Mouse (Mus musculus) neural tube, embryonic 11.5 days (tissue): ENCODE results near the gene Exoc7. TPM values are rescaled to one million over a fixed set of nuclear protein-coding genes. Genes with fewer than 3 reads are reported as not detected.

Experiments used
- ATAC-seq: fragments of 200-750 bp; cut with Nextera tagmentation; 2 replicates; pipeline ENCODE4 v1.8.0; 2017; ENCODE audit warnings: moderate number of reproducible peaks, mild to moderate bottlenecking, moderate TSS enrichment, moderate library complexity; ENCODE audit not compliant: insufficient read depth, low FRiP score, low TSS enrichment
- DNase-seq: peaks from one replicate; pipeline ENCODE4 v3.0.0-alpha.2; 2015; ENCODE audit warnings: low spot score
- H3K27ac ChIP-seq: fragments of 300-500 bp; sonication (generic); 2 replicates; pipeline ENCODE4 v1.5.1; 2014; ENCODE audit warnings: low read depth, mild to moderate bottlenecking, low read length
- H3K27me3 ChIP-seq: fragments of 300-500 bp; sonication (generic); 2 replicates; pipeline ENCODE4 v1.6.1; 2014; ENCODE audit warnings: mild to moderate bottlenecking, low read length, mixed read lengths; ENCODE audit not compliant: control insufficient read depth, insufficient read depth
- H3K36me3 ChIP-seq: fragments of 300-500 bp; sonication (generic); 2 replicates; pipeline ENCODE4 v1.6.1; 2014; ENCODE audit warnings: mild to moderate bottlenecking, low read length, moderate library complexity, mixed read lengths; ENCODE audit not compliant: control insufficient read depth, insufficient read depth
- H3K4me1 ChIP-seq: fragments of 300-500 bp; sonication (generic); 2 replicates; pipeline ENCODE4 v1.6.1; 2014; ENCODE audit warnings: low read length, mixed read lengths; ENCODE audit not compliant: control insufficient read depth, insufficient read depth
- H3K4me2 ChIP-seq: fragments of 300-500 bp; sonication (generic); 2 replicates; pipeline ENCODE4 v1.6.1; 2014; ENCODE audit warnings: low read depth, mild to moderate bottlenecking, moderate library complexity
- H3K4me3 ChIP-seq: fragments of 300-500 bp; sonication (generic); 2 replicates; pipeline ENCODE4 v1.5.1; 2014; ENCODE audit warnings: low read depth, low read length
- H3K9ac ChIP-seq: fragments of 300-500 bp; sonication (generic); 2 replicates; pipeline ENCODE4 v1.6.1; 2014; ENCODE audit warnings: mild to moderate bottlenecking, low read length
- H3K9me3 ChIP-seq: fragments of 300-500 bp; sonication (generic); 2 replicates; pipeline ENCODE4 v1.6.1; 2016; ENCODE audit warnings: low read length; ENCODE audit not compliant: control insufficient read depth
- WGBS: fragments of 180-500 bp; shearing (Covaris S2); extraction: QIAGEN DNeasy Blood & Tissue Kit; methylation state at CpG from one replicate; pipeline ENCODE4 v1.1.7; 2014; 5-methylcytosine and 5-hydroxymethylcytosine counted together
- polyA plus RNA-seq: library from polyadenylated mRNA; unstranded; fragments of >200 nt; fragmentation: Nextera tagmentation; extraction: Ambion mirVana; gene quantifications from 2 replicates; pipeline ENCODE4 v1.2.1, GENCODE M21; 2014

Gene Exoc7
- polyA plus RNA-seq, result 74.3 and 75.5 TPM in 2 replicates

DNA sequence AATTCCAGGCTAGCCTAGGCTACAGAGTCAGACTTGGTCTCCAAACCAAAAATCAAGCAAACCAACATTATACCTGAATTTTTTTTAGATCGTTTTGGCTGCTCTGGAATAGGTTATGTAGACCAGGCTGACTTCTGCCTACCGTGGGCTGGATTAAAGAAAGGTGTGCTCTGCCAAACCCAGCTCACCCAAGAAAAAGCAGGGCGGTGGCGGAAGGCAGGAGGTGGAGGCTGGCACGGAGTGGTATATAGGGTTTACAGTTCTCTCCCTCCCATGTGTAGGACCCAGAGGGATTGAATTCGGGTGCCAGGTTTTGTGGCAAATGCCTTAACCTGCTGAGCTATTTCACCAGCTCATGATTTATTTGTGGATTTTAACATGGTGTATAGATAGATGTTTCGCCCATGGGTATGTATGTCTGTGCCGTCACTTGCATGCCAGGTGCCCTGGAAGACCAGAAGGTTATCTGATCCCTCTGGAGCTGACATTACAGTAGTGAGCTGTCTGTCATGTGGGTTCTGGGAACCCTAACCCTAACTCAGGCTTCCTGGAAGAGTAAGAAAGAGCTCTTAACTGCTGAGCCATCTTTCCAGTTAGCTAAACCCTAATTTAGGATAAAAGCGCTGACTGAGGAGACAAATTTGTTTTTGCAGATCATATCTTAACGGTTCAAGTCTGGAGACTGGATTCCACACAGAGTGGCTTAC, at the start of gene Exoc7:
TSS of gene Exoc7 (minus strand) at position 215 of the 707 bp plus-strand sequence.
- no peak for DNase-seq
- Histone ChIP-seq H3K4me2 (peak within 1 kb of the TSS; percentile 56), H3K4me1 (peaks cover 4% of the 10 kb centered on the region), H3K27me3 (no peaks in the 10 kb centered on the region), H3K9ac (peak within 1 kb of the TSS; percentile 55), H3K27ac (no peak within 1 kb of the TSS), H3K36me3 (peaks cover 6% of the 10 kb centered on the region), H3K4me3 (peak within 1 kb of the TSS; percentile 47), H3K9me3 (no peaks in the 10 kb centered on the region)
- WGBS, result 88% methylated on average over 10 of the region's 10 CpGs
- no peak for ATAC-seq

DNA sequence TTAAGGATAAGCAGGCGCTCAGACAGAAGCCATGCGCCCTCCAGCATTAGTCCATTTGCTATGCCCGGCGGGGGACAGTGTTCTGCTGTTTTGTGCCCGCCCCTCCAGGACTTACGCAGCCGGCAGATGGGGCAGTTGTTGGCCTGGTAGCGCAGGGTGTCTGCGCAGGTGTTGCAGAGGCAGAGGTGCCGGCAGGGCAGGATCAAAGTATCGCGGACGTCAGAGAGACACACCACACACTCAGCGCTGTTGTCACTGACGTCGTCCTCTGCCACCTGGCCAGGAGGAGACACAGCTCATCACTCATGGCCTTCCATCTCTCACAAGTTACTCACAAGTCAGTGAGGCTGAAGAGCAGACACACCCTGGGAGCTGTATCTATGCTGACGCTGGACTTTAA, 47.5 kb upstream of the Exoc7 start:
- H3K4me2 ChIP-seq, result no peak overlapping the region
- H3K36me3 ChIP-seq, result peaks cover 6% of the 10 kb centered on the region
- no peaks in the 10 kb centered on the region for H3K4me1 ChIP-seq
- no peaks in the 10 kb centered on the region for H3K27me3 ChIP-seq
- no peaks in the 10 kb centered on the region for H3K9me3 ChIP-seq
- 44% methylated on average over 17 of the region's 17 CpGs for WGBS
- no peak overlapping the region for H3K27ac ChIP-seq
- ATAC-seq (no peak), DNase-seq (no peak)
- H3K9ac ChIP-seq, result no peak overlapping the region
- no peak overlapping the region for H3K4me3 ChIP-seq

DNA sequence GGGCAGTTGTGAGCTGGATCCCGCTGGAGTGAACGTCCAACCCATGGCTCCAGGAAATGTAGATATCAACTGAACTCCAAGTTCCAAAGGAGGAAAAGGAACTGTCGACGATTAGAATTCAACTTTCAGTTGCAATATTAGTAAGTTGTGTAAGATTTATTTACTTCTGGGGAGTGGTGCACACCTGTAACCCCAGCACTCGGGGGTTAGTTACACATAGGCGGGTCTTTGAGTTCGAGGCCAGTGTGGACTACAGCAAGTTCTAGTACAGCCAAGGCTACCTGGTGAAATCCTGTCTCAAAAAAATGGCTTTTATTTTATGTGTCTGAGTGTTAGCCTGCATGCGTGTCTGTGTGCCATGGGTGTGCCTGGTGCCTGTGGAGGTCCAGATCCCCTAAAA, 46.5 kb upstream of the Exoc7 start:
- no peak for ATAC-seq
- Histone ChIP-seq H3K9me3 (no peaks in the 10 kb centered on the region), H3K27me3 (no peaks in the 10 kb centered on the region), H3K4me2 (no peak overlapping the region), H3K36me3 (peaks cover 6% of the 10 kb centered on the region; the same call in 1 of the 2 replicates), H3K4me3 (no peak overlapping the region), H3K27ac (no peak overlapping the region), H3K4me1 (no peaks in the 10 kb centered on the region), H3K9ac (no peak overlapping the region)
- WGBS, result 95% methylated on average over 8 of the region's 8 CpGs
- DNase-seq, result no peak

DNA sequence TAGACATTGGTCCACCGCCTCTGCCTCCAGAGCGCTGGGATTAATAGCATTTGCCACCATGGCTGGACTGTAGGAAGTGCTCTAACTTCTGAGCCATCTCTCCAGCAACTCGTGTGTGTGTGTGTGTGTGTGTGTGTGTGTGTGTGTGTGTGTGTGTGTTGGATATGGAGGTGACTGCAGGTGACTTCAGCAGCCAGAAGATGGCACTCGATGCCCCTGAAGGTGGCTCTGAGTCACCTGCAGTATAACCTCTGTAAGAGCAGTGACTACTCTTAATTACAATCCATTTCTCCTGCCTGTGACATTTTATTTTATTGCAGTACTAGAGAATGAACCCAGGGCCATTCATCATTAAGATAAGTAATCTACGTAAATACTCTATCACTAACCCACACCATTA, 44.3 kb upstream of the Exoc7 start:
- WGBS, result 83% methylated on average over 5 of the region's 5 CpGs
- Histone ChIP-seq H3K4me2 (no peak overlapping the region), H3K36me3 (peaks cover 7% of the 10 kb centered on the region; the same call in 1 of the 2 replicates), H3K9ac (no peak overlapping the region), H3K9me3 (no peaks in the 10 kb centered on the region), H3K4me3 (no peak overlapping the region), H3K4me1 (no peaks in the 10 kb centered on the region), H3K27ac (no peak overlapping the region), H3K27me3 (no peaks in the 10 kb centered on the region)
- ATAC-seq (no peak), DNase-seq (no peak)

DNA sequence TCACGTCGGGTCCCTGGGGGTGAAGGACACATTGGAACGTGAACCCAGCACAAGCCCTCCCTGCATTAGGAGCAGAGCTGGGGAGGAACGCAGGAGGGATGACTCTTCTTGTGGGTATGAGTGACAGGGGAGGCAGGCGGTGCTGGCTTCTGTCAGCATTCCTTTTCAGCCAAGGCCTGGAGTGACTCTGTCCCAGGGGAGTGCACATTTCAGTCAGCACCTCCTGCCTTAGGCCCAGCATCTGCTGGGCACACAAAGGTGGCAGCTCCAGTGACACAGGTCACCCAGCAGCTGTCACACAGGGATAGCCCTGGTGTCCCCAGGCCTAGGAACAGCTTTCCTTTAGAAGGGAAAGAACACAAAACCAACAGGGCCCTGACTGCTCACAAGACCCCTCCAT, 40.9 kb upstream of the Exoc7 start:
- Histone ChIP-seq H3K27me3 (no peaks in the 10 kb centered on the region), H3K4me2 (no peak overlapping the region), H3K4me1 (no peaks in the 10 kb centered on the region), H3K36me3 (peaks cover 2% of the 10 kb centered on the region; the same call in 1 of the 2 replicates), H3K27ac (no peak overlapping the region), H3K9ac (no peak overlapping the region), H3K4me3 (no peak overlapping the region), H3K9me3 (no peaks in the 10 kb centered on the region)
- ATAC-seq (no peak), DNase-seq (no peak)
- WGBS, result 82% methylated on average over 5 of the region's 5 CpGs

DNA sequence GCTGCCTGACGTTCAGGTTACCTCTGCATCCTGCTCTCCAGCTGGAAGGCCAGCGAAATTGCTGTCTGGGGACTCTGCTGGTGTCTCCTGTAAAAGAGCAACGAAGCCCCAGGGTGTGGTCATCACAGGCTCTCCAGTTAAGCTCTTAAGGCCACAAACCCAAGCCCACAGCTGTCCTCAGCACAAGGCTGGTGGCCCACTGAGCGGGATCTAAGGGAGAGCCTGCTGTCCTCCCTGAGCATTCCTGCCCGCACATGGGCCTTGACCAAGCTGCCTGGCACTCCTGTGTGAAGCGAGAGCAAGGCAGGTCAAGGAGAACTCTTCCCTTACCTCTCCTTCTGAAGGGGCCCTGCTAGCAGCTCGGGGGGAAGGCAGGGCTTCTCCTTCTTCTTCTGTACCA, 40.0 kb upstream of the Exoc7 start:
- Histone ChIP-seq H3K27me3 (no peaks in the 10 kb centered on the region), H3K4me3 (no peak overlapping the region), H3K4me2 (no peak overlapping the region), H3K9ac (no peak overlapping the region), H3K9me3 (no peaks in the 10 kb centered on the region), H3K36me3 (peaks cover 2% of the 10 kb centered on the region; the same call in 1 of the 2 replicates), H3K27ac (no peak overlapping the region), H3K4me1 (no peaks in the 10 kb centered on the region)
- 74% methylated on average over 7 of the region's 7 CpGs for WGBS
- ATAC-seq (no peak), DNase-seq (no peak)

DNA sequence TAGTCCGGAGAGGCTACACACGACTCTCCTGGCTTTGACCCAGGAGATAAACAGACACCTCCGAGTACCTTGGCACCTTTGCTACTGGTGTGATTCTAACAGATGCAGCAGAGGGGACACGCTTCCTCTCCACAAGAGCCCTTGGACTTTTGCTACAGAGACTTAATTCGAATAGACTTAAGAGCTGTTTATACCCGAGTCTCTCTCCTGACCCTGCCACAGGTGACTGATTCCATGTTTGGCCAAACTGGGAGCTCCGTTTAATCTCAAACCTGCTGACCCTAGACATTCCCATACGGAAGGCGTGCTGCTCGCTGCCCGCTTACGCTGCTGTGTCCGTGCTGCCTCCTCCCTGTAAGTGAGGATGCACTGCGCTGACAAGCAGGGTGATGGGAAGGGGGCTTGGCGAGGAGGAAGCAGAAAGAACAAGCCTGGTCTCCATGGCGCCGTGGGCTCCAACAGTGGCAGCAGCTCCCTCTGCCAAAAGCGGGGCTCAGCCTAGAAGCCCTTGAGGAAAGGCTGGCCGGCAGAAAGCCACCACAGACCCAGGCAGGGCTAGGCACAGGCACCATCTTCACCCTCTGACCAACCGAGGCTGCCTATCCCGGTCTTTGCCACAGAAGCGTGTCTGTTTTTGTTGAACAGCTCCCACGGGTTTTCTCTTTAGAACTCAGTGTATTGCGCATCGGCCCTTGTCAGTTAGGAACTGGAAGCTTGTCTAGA, 35.2 kb upstream of the Exoc7 start:
- WGBS, result 80% methylated on average over 25 of the region's 25 CpGs
- no peaks in the 10 kb centered on the region for H3K27me3 ChIP-seq
- ATAC-seq (no peak), DNase-seq (no peak)
- H3K4me3 ChIP-seq, result no peak overlapping the region
- H3K4me2 ChIP-seq, result no peak overlapping the region
- no peaks in the 10 kb centered on the region for H3K9me3 ChIP-seq
- H3K4me1 ChIP-seq, result no peaks in the 10 kb centered on the region
- H3K27ac ChIP-seq, result no peak overlapping the region
- no peak overlapping the region for H3K9ac ChIP-seq
- peaks cover 2% of the 10 kb centered on the region; the same call in 1 of the 2 replicates for H3K36me3 ChIP-seq

DNA sequence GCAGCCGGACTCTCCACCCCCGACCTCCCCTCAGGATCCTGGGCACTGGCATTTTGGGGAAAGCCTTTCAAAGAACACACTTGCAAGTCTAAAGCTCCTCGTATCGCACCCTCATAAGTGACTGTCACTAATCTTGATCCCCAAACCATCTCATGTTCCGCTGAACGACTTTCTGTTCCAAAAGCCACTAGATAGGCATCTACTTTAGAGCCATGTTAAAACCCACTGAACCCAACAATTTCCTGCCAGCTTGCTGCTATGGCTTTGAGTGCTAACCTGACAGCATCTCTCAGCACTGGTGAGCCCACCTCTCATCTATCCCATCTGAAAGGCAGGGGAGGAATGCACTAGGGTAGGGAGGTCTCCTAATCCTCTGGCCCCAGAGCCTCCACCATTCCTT, 30.5 kb upstream of the Exoc7 start:
- Histone ChIP-seq H3K4me1 (peaks cover 34% of the 10 kb centered on the region), H3K9me3 (no peaks in the 10 kb centered on the region), H3K36me3 (no peaks in the 10 kb centered on the region), H3K4me3 (no peak overlapping the region), H3K9ac (no peak overlapping the region), H3K27me3 (peaks cover 20% of the 10 kb centered on the region), H3K27ac (no peak overlapping the region), H3K4me2 (no peak overlapping the region)
- ATAC-seq (no peak), DNase-seq (no peak)
- WGBS, result 78% methylated on average over 6 of the region's 6 CpGs

DNA sequence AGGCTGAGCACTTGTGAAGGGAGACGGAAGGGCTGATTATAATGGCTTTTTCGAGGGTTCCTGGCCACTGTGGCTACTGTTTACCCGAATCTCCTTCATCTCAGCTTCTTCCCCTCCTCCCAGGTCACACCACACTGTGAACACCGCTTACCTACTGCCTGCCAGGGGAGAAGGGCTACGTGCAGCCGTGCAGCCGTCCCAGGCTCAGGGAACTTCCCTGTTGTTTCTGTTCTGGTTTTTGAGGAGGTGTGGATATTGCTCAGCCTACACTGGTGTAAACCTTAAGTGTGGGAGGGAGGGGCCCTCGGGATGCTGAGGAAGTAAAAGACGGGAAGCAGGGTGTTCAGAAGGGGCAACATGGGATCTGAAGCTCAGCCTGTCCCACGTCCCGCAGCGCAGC, 30.0 kb upstream of the Exoc7 start:
- peaks cover 20% of the 10 kb centered on the region for H3K27me3 ChIP-seq
- DNase-seq (no peak), ATAC-seq (no peak)
- H3K9me3 ChIP-seq, result no peaks in the 10 kb centered on the region
- H3K9ac ChIP-seq, result no peak overlapping the region; the same call in 1 of the 2 replicates
- no peaks in the 10 kb centered on the region for H3K36me3 ChIP-seq
- peaks cover 39% of the 10 kb centered on the region for H3K4me1 ChIP-seq
- H3K4me3 ChIP-seq, result no peak overlapping the region
- 57% methylated on average over 12 of the region's 12 CpGs for WGBS
- no peak overlapping the region for H3K4me2 ChIP-seq
- H3K27ac ChIP-seq, result no peak overlapping the region
